Mouse (Mus musculus) neural tube, embryonic 12.5 days (tissue): Measurements from ENCODE around the gene Gm3415. TPM values are rescaled to one million over a fixed set of nuclear protein-coding genes. Genes with fewer than 3 reads are reported as not detected.
"Not testable (repeated sequence)": the region's sequence is repeated elsewhere in the genome, so short reads cannot be mapped to it uniquely, and the experiment has no call there.

ENCODE experiments used
- ATAC-seq: fragments of 200-750 bp; cut with Nextera tagmentation; 2 replicates; pipeline ENCODE4 v1.8.0; 2017; ENCODE audit warnings: low read depth, mild to moderate bottlenecking, moderate TSS enrichment, moderate library complexity; ENCODE audit not compliant: low FRiP score
- H3K27ac ChIP-seq: fragments of 300-500 bp; sonication (generic); 2 replicates; pipeline ENCODE4 v1.5.1; 2016
- H3K27me3 ChIP-seq: fragments of 300-500 bp; sonication (generic); replicated peaks from 2 replicates; pipeline ENCODE4 v1.6.1; 2016; ENCODE audit warnings: mild to moderate bottlenecking
- H3K36me3 ChIP-seq: fragments of 300-500 bp; sonication (generic); 2 replicates; pipeline ENCODE4 v1.6.1; 2016; ENCODE audit warnings: mild to moderate bottlenecking
- H3K4me1 ChIP-seq: fragments of 300-500 bp; sonication (generic); 2 replicates; pipeline ENCODE4 v1.6.1; 2016
- H3K4me2 ChIP-seq: fragments of 300-500 bp; sonication (generic); replicated peaks from 2 replicates; pipeline ENCODE4 v1.6.1; 2016; ENCODE audit warnings: mild to moderate bottlenecking
- H3K4me3 ChIP-seq: fragments of 300-500 bp; sonication (generic); 2 replicates; pipeline ENCODE4 v1.5.1; 2016
- H3K9ac ChIP-seq: fragments of 300-500 bp; sonication (generic); 2 replicates; pipeline ENCODE4 v1.6.1; 2016; ENCODE audit warnings: mild to moderate bottlenecking
- H3K9me3 ChIP-seq: fragments of 300-500 bp; sonication (generic); 2 replicates; pipeline ENCODE4 v1.6.1; 2016; ENCODE audit warnings: mild to moderate bottlenecking
- WGBS: fragments of 180-500 bp; shearing (Covaris S2); methylation state at CpG from one replicate; pipeline ENCODE4 v1.1.7; 2016; 5-methylcytosine and 5-hydroxymethylcytosine counted together
- polyA plus RNA-seq: library from polyadenylated mRNA; unstranded; fragments of >200 nt; fragmentation: Nextera tagmentation; extraction: Ambion mirVana; gene quantifications from 2 replicates; pipeline ENCODE4 v1.2.1, GENCODE M21; 2016

The Gm3415 gene
- polyA plus RNA-seq = not detected in 2 replicates

GRCm38 (mm10) chr5:146555836-146556235 lies at the start of gene Gm3415:
Gene Gm3415, plus strand, starts transcription at chr5:146556136.
- WGBS = no CpG with 5 or more reads among the region's 3 CpGs
- not testable (repeated sequence) for ATAC-seq, H3K4me1 ChIP-seq, H3K27ac ChIP-seq, H3K36me3 ChIP-seq, H3K27me3 ChIP-seq, H3K9me3 ChIP-seq, H3K4me2 ChIP-seq, H3K4me3 ChIP-seq, H3K9ac ChIP-seq

GRCm38 (mm10) chr5:146513823-146514222 lies 42.1 kb upstream of the Gm3415 start, which contains the start of gene Gm3402:
Gene Gm3402, plus strand, starts transcription at chr5:146514123.
- not testable (repeated sequence) for H3K27me3 ChIP-seq, H3K4me3 ChIP-seq, ATAC-seq, H3K4me2 ChIP-seq, H3K36me3 ChIP-seq, H3K4me1 ChIP-seq, H3K9me3 ChIP-seq, H3K9ac ChIP-seq, H3K27ac ChIP-seq
- WGBS = 88% methylated on average over 2 of the region's 5 CpGs

GRCm38 (mm10) chr5:146525501-146525900 lies 30.4 kb upstream of the Gm3415 start, which contains the start of gene Gm3404:
Gene Gm3404, plus strand, starts transcription at chr5:146525801.
- not testable (repeated sequence) for H3K4me2 ChIP-seq, ATAC-seq, H3K36me3 ChIP-seq, H3K27ac ChIP-seq, H3K4me3 ChIP-seq, H3K27me3 ChIP-seq, H3K9me3 ChIP-seq, H3K9ac ChIP-seq, H3K4me1 ChIP-seq
- WGBS = 93% methylated on average over 3 of the region's 3 CpGs

DNA sequence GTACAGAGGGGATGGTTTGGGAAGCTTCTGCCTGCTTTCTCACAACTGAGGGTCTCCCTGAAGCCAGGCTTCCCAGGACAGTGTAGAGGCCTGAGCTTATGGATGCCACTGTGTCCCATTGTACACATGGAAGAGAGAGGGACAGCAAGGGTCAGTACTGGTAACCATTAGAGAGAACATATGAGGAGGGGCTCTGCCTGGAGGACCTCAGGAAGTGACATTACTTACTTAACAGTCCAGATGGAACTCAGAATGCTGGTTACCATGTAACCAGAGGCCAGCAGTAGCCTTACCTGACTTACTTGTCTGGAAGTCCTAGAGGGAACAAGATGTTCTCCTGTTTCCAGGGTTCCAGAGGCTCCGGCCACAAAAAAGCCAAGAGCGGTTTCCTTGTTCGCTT lies 18.6 kb upstream of the Gm3415 start, which contains the start of gene Gm3409:
Gm3409 (plus strand) TSS at position 301 of the 400 bp plus-strand sequence.
- H3K4me1 ChIP-seq, H3K4me2 ChIP-seq, H3K27me3 ChIP-seq, ATAC-seq, H3K36me3 ChIP-seq, H3K9me3 ChIP-seq, H3K4me3 ChIP-seq, H3K27ac ChIP-seq, H3K9ac ChIP-seq: not testable (repeated sequence)
- 98% methylated on average over 3 of the region's 3 CpGs for WGBS

GRCm38 (mm10) chr5:146564259-146564658 lies 8.3 kb downstream of the Gm3415 start:
- no peak overlapping the region for H3K27ac ChIP-seq
- H3K4me1 ChIP-seq = no peaks in the 10 kb centered on the region
- no peak overlapping the region for H3K9ac ChIP-seq
- no peaks in the 10 kb centered on the region for H3K9me3 ChIP-seq
- no peak overlapping the region for H3K4me2 ChIP-seq
- no peak for ATAC-seq
- no peak overlapping the region for H3K4me3 ChIP-seq
- 89% methylated on average over 1 of the region's 1 CpGs for WGBS
- H3K36me3 ChIP-seq = no peaks in the 10 kb centered on the region
- no peaks in the 10 kb centered on the region for H3K27me3 ChIP-seq

DNA sequence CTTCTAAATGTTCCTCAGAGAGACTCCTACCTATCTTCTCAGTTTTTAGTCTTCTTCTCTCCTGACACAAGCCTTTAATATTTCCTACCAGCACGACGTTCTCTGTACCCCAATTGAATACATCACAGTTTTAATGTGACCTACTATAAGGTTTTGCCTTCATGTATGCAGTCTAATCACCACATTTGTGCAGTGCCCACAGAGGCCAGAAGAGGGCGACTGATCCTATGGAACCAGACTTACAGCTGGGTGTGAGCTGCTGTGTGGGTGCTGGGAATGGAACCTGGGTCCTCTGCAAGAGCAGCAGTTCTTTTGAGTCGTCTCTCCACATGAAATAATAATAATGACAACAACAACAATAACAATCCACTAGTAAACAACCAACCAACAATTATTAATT lies 11.1 kb downstream of the Gm3415 start:
- no peak overlapping the region for H3K4me3 ChIP-seq
- H3K27me3 ChIP-seq = no peaks in the 10 kb centered on the region
- ATAC-seq = no peak
- WGBS = 65% methylated on average over 4 of the region's 4 CpGs
- H3K27ac ChIP-seq = no peak overlapping the region
- no peaks in the 10 kb centered on the region for H3K4me1 ChIP-seq
- H3K9ac ChIP-seq = no peak overlapping the region
- no peaks in the 10 kb centered on the region for H3K9me3 ChIP-seq
- no peak overlapping the region for H3K4me2 ChIP-seq
- no peaks in the 10 kb centered on the region for H3K36me3 ChIP-seq

- not testable (repeated sequence) for H3K4me3 ChIP-seq, ATAC-seq, H3K27me3 ChIP-seq, H3K27ac ChIP-seq, H3K9me3 ChIP-seq, H3K9ac ChIP-seq, H3K4me2 ChIP-seq, H3K4me1 ChIP-seq, H3K36me3 ChIP-seq
- 81% methylated on average over 6 of the region's 6 CpGs for WGBS
Measured at GRCm38 (mm10) chr5:146570179-146570578, 14.2 kb downstream of the Gm3415 start.

GRCm38 (mm10) chr5:146571830-146572734 lies 16.1 kb downstream of the Gm3415 start:
- not testable (repeated sequence) for H3K4me3 ChIP-seq, H3K36me3 ChIP-seq, H3K4me2 ChIP-seq, H3K9me3 ChIP-seq, H3K4me1 ChIP-seq, ATAC-seq, H3K9ac ChIP-seq, H3K27me3 ChIP-seq, H3K27ac ChIP-seq
- WGBS = 69% methylated on average over 6 of the region's 6 CpGs

DNA sequence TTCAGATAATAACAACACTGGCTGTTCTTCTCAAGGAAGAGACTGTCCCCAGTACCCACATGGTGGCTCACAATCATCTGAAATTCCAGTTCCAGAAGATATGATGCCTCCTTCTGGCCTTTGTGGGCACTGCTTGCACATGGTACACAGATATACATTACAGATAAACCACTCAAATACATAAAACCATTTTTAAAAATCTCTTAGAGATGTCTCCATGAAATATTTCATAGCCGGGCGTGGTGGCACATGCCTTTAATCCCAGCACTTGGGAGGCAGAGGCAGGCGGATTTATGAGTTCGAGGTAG lies 16.8 kb downstream of the Gm3415 start:
- H3K9ac ChIP-seq, H3K27ac ChIP-seq, H3K4me1 ChIP-seq, H3K36me3 ChIP-seq, H3K9me3 ChIP-seq, H3K4me2 ChIP-seq, ATAC-seq, H3K27me3 ChIP-seq, H3K4me3 ChIP-seq: not testable (repeated sequence)
- 91% methylated on average over 4 of the region's 4 CpGs for WGBS

GRCm38 (mm10) chr5:146576668-146577067 lies 20.7 kb downstream of the Gm3415 start:
- Histone ChIP-seq H3K4me1 (no peaks in the 10 kb centered on the region), H3K4me3 (no peak overlapping the region), H3K27me3 (no peaks in the 10 kb centered on the region), H3K9me3 (no peaks in the 10 kb centered on the region), H3K27ac (no peak overlapping the region), H3K9ac (no peak overlapping the region), H3K4me2 (no peak overlapping the region), H3K36me3 (no peaks in the 10 kb centered on the region)
- no peak for ATAC-seq
- 92% methylated on average over 3 of the region's 3 CpGs for WGBS

- 13% methylated on average over 10 of the region's 10 CpGs for WGBS
- peaks cover 56% of the 10 kb centered on the region for H3K27me3 ChIP-seq
Measured at GRCm38 (mm10) chr5:146584156-146584477, 28.2 kb downstream of the Gm3415 start.

GRCm38 (mm10) chr5:146584478-146585306 lies 28.8 kb downstream of the Gm3415 start, which contains the start of gene Gpr12:
Gene Gpr12, minus strand, starts transcription at chr5:146585239.
- no peaks in the 10 kb centered on the region for H3K36me3 ChIP-seq
- peak within 1 kb of the TSS; percentile 53 for H3K4me3 ChIP-seq
- no peaks in the 10 kb centered on the region for H3K9me3 ChIP-seq
- peaks cover 19% of the 10 kb centered on the region for H3K4me1 ChIP-seq
- H3K27ac ChIP-seq = no peak within 1 kb of the TSS
- under 1% methylated on average over 64 of the region's 64 CpGs for WGBS
- peaks cover 62% of the 10 kb centered on the region for H3K27me3 ChIP-seq
- H3K4me2 ChIP-seq = peak within 1 kb of the TSS; percentile 95
- peak within 1 kb of the TSS; percentile 56 for H3K9ac ChIP-seq
- peak; percentile 73 for ATAC-seq

More at GRCm38 (mm10) chr5:146584156-146584477, 28.2 kb downstream of the Gm3415 start:
- ATAC-seq = no peak; the same call in 1 of the 2 replicates
- Histone ChIP-seq H3K4me3 (peak overlapping the region; percentile 53), H3K4me2 (peak overlapping the region; percentile 95), H3K27ac (no peak overlapping the region), H3K4me1 (peaks cover 19% of the 10 kb centered on the region), H3K36me3 (no peaks in the 10 kb centered on the region), H3K9me3 (no peaks in the 10 kb centered on the region), H3K9ac (no peak overlapping the region)
